Mouse (Mus musculus) neural tube, embryonic 12.5 days (tissue): ENCODE results near the gene Aff4. TPM values are rescaled to one million over a fixed set of nuclear protein-coding genes. Genes with fewer than 3 reads are reported as not detected.

Experiments used
- ATAC-seq: fragments of 200-750 bp; cut with Nextera tagmentation; 2 replicates; pipeline ENCODE4 v1.8.0; 2017; ENCODE audit warnings: low read depth, mild to moderate bottlenecking, moderate TSS enrichment, moderate library complexity; ENCODE audit not compliant: low FRiP score
- H3K27ac ChIP-seq: fragments of 300-500 bp; sonication (generic); 2 replicates; pipeline ENCODE4 v1.5.1; 2016
- H3K27me3 ChIP-seq: fragments of 300-500 bp; sonication (generic); replicated peaks from 2 replicates; pipeline ENCODE4 v1.6.1; 2016; ENCODE audit warnings: mild to moderate bottlenecking
- H3K36me3 ChIP-seq: fragments of 300-500 bp; sonication (generic); 2 replicates; pipeline ENCODE4 v1.6.1; 2016; ENCODE audit warnings: mild to moderate bottlenecking
- H3K4me1 ChIP-seq: fragments of 300-500 bp; sonication (generic); 2 replicates; pipeline ENCODE4 v1.6.1; 2016
- H3K4me2 ChIP-seq: fragments of 300-500 bp; sonication (generic); replicated peaks from 2 replicates; pipeline ENCODE4 v1.6.1; 2016; ENCODE audit warnings: mild to moderate bottlenecking
- H3K4me3 ChIP-seq: fragments of 300-500 bp; sonication (generic); 2 replicates; pipeline ENCODE4 v1.5.1; 2016
- H3K9ac ChIP-seq: fragments of 300-500 bp; sonication (generic); 2 replicates; pipeline ENCODE4 v1.6.1; 2016; ENCODE audit warnings: mild to moderate bottlenecking
- H3K9me3 ChIP-seq: fragments of 300-500 bp; sonication (generic); 2 replicates; pipeline ENCODE4 v1.6.1; 2016; ENCODE audit warnings: mild to moderate bottlenecking
- WGBS: fragments of 180-500 bp; shearing (Covaris S2); methylation state at CpG from one replicate; pipeline ENCODE4 v1.1.7; 2016; 5-methylcytosine and 5-hydroxymethylcytosine counted together
- polyA plus RNA-seq: library from polyadenylated mRNA; unstranded; fragments of >200 nt; fragmentation: Nextera tagmentation; extraction: Ambion mirVana; gene quantifications from 2 replicates; pipeline ENCODE4 v1.2.1, GENCODE M21; 2016

Gene Aff4
- polyA plus RNA-seq, 1 experiment from 2014 or later = 62.7 TPM

DNA sequence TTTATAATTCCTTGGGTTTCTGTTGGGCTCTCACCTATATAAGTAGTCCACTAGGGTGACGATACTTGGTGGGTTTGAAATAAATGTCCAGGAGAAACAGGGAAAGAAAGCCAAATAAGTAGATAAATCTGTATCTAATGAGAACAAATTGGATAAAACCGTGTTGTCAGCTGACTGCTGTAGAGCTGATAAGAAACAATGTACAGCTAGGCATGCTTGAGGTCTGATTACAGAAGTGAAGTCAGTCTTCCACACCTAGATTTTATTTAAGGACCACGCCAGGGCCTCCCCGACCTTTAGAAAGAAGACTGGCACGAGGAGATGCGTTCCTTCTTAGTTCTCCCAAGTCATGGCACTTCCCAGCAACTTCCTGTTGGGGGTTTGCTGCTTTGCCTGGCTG lies 82.4 kb downstream of the Aff4 start:
- Histone ChIP-seq H3K9ac (no peak overlapping the region), H3K36me3 (peaks cover 10% of the 10 kb centered on the region), H3K4me3 (no peak overlapping the region), H3K27ac (no peak overlapping the region), H3K4me2 (no peak overlapping the region), H3K4me1 (peaks cover 8% of the 10 kb centered on the region), H3K9me3 (no peaks in the 10 kb centered on the region), H3K27me3 (no peaks in the 10 kb centered on the region)
- ATAC-seq = no peak
- WGBS = 74% methylated on average over 6 of the region's 6 CpGs

DNA sequence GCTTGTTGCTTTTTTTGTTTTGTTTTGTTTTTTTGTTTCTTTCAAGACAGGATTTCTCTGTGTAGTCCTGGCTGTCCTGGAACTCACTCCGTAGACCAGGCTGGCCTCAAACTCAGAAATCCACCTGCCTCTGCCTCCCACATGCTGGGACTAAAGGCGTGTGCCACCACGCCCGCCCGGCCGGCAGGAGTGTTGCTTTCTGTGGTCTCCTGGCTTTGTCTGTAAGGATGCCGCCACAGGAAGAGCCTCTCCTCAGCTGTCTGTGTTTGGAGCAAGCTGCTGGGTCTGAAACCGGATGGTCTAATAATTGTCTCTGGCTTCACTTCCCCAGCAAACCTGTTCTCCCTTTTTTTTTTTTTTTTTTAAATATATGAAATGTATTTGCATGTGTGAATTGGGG lies 84.9 kb downstream of the Aff4 start:
- H3K9me3 ChIP-seq = no peaks in the 10 kb centered on the region
- WGBS = 85% methylated on average over 8 of the region's 8 CpGs
- H3K9ac ChIP-seq = no peak overlapping the region
- no peaks in the 10 kb centered on the region for H3K36me3 ChIP-seq
- H3K27me3 ChIP-seq = no peaks in the 10 kb centered on the region
- no peaks in the 10 kb centered on the region; the same call in 1 of the 2 replicates for H3K4me1 ChIP-seq
- no peak overlapping the region for H3K4me2 ChIP-seq
- no peak overlapping the region for H3K4me3 ChIP-seq
- ATAC-seq = no peak
- no peak overlapping the region for H3K27ac ChIP-seq

DNA sequence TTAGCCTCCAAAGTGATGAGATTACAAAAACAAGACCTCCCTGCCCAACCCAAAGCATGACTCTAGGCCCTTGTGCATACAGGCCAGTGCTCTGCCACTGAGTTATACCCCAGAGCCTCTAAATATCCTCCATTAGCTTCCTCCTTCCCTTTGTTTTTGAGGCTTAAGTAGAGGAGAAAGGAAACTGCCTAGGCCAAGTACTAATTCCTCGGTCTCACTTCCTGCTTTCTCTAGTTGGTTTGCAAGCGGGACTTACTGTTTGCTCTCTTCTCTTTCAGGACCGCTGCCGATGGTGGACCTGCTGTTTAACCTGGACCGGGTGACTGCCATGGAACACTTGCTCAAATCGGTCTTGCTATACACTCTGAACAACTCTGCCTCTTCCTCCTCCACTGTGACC lies 85.7 kb downstream of the Aff4 start:
- ATAC-seq = no peak
- no peaks in the 10 kb centered on the region; the same call in 1 of the 2 replicates for H3K4me1 ChIP-seq

DNA sequence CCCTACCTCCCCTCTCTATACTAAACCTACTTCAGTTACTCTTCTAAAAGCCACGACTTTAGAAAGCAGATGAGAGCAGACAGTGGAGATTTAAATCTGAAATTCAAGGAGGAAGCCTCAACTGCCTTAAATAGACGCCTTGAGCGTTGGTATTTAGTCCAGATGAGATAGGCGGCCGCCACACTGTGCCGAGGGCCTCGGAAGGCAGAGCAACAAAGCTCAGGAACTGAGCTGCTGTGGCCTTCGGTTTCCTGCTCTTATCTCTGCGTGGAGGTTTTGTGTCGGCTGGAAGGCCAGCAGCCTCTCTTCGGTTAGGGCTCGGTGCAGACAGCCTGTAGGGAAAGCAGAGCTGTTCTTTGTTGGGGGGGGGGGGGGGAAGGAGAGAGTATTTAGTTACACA lies 91.3 kb downstream of the Aff4 start:
- Histone ChIP-seq H3K27ac (no peak overlapping the region), H3K4me1 (no peaks in the 10 kb centered on the region), H3K27me3 (no peaks in the 10 kb centered on the region), H3K9me3 (no peaks in the 10 kb centered on the region), H3K9ac (no peak overlapping the region), H3K4me2 (no peak overlapping the region), H3K4me3 (no peak overlapping the region), H3K36me3 (no peaks in the 10 kb centered on the region)
- no peak for ATAC-seq
- WGBS = 56% methylated on average over 12 of the region's 12 CpGs

More for the DNA sequence above, 85.7 kb downstream of the Aff4 start:
- no peaks in the 10 kb centered on the region for H3K27me3 ChIP-seq
- no peaks in the 10 kb centered on the region for H3K36me3 ChIP-seq
- 92% methylated on average over 6 of the region's 6 CpGs for WGBS
- no peak overlapping the region for H3K4me2 ChIP-seq
- H3K27ac ChIP-seq = no peak overlapping the region
- H3K4me3 ChIP-seq = no peak overlapping the region
- no peak overlapping the region for H3K9ac ChIP-seq
- no peaks in the 10 kb centered on the region for H3K9me3 ChIP-seq

DNA sequence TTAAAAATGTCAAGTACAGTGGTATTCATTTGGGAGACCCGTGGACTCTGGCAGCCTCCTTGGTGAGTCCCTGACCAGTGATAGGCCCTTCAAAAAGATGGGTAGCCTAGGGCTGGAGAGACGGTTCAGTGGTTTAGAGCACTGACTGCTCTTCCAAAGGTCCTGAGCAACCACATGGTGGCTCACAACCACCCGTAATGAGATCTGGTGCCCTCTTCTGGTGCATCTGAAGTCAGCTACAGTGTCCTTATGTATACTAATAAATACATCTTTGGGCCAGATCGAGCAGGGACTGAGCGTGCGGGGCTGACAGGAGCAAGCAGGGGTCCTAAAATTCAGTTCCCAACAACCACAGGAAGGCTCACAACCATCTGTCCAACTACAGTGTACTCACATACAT lies 93.2 kb downstream of the Aff4 start:
- no peak for ATAC-seq
- Histone ChIP-seq H3K27ac (no peak overlapping the region), H3K36me3 (no peaks in the 10 kb centered on the region), H3K4me1 (no peaks in the 10 kb centered on the region), H3K4me3 (no peak overlapping the region), H3K9me3 (no peaks in the 10 kb centered on the region), H3K9ac (no peak overlapping the region), H3K27me3 (no peaks in the 10 kb centered on the region), H3K4me2 (no peak overlapping the region)
- 43% methylated on average over 6 of the region's 6 CpGs for WGBS

DNA sequence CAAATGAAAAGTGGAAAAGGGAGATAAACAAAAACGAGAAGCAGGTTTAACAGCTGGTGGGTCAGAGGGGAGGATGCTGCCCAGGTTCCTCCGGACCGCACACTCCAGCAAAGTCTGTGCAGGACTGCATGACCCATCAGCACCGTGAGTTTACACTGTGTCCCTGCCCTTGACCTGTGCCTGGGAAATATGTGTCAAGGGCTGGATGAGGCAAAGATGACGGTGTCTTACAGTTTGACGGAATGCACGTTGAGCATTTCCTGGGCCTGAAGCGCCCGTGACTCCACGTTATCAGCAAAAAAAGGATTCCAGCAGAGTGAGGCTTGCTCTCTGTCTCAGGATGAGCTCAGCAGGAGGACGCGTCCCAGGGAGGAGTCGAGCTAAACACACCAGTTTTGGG lies 94.9 kb downstream of the Aff4 start:
- 71% methylated on average over 13 of the region's 13 CpGs for WGBS

DNA sequence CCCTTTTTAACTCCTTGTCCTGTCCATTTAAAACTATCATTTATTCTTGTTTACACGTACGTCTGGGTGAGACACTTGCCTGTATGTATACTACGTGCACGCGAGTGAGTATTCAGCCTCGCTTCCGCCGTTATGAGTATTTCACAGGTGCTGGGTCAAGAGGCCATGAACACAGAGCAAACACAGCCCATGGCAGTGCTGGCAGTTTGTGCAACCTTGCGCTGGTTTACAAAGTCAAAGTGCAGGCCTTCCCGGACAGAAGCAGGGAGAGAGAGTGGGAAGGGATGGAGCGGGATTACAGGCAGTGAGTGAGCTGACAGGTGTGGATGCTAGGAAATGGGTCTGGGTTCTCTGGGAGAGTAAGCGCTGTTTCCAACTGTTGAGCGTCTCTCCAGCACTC lies 95.5 kb downstream of the Aff4 start:
- WGBS = 91% methylated on average over 13 of the region's 13 CpGs
- Histone ChIP-seq H3K9me3 (no peaks in the 10 kb centered on the region), H3K4me2 (no peak overlapping the region), H3K4me1 (no peaks in the 10 kb centered on the region), H3K9ac (no peak overlapping the region), H3K27ac (no peak overlapping the region), H3K36me3 (no peaks in the 10 kb centered on the region), H3K27me3 (no peaks in the 10 kb centered on the region), H3K4me3 (no peak overlapping the region)
- no peak for ATAC-seq

More for the DNA sequence above, 94.9 kb downstream of the Aff4 start:
- Histone ChIP-seq H3K4me1 (no peaks in the 10 kb centered on the region), H3K4me2 (no peak overlapping the region), H3K9me3 (no peaks in the 10 kb centered on the region), H3K9ac (no peak overlapping the region), H3K4me3 (no peak overlapping the region), H3K36me3 (no peaks in the 10 kb centered on the region), H3K27me3 (no peaks in the 10 kb centered on the region), H3K27ac (no peak overlapping the region)
- no peak for ATAC-seq

DNA sequence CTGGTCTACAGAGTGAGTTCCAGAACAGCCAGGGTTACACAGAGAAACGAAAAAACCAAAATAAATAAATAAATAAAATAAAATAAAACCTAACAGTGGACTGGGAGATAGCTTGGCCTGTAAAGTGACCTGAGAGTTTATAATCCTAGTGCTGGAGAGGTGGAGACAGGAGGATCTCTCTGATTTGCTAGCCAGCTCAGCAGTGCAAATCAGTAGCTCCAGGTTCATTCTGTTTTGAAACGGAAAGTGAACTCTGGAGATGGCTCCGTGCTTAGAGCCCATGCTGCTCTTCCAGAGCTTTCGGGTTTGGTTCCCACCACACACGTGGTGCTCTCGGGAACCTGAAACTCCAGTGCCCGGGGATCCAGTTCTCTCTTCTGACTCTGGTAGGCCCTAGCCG lies 97.4 kb downstream of the Aff4 start:
- no peak overlapping the region for H3K27ac ChIP-seq
- H3K4me2 ChIP-seq = no peak overlapping the region
- 86% methylated on average over 8 of the region's 8 CpGs for WGBS
- no peaks in the 10 kb centered on the region for H3K36me3 ChIP-seq
- no peak for ATAC-seq
- no peaks in the 10 kb centered on the region for H3K9me3 ChIP-seq
- no peaks in the 10 kb centered on the region for H3K4me1 ChIP-seq
- H3K27me3 ChIP-seq = no peaks in the 10 kb centered on the region
- no peak overlapping the region for H3K4me3 ChIP-seq
- no peak overlapping the region for H3K9ac ChIP-seq

DNA sequence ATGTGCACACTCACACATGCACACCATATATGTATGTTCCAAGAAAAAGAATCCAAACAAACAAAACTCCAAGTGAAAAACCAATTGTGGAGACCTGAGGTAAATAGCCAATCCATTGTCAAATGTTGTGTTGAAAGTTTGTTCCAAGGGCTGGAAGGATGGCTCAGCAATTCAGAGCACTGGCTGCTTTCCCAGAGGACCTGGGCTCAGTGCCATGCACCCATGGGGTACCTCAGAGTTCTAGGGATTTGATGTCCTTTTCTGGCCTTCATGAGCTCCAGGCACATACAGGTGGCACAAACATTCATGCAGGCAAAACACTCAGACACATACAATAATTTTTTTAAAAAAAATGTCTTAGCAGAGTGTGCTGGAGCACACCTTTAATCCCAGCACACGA lies 97.9 kb downstream of the Aff4 start:
- Histone ChIP-seq H3K4me1 (no peaks in the 10 kb centered on the region), H3K36me3 (no peaks in the 10 kb centered on the region), H3K27ac (no peak overlapping the region), H3K9ac (no peak overlapping the region), H3K27me3 (no peaks in the 10 kb centered on the region), H3K4me2 (no peak overlapping the region), H3K4me3 (no peak overlapping the region), H3K9me3 (no peaks in the 10 kb centered on the region)
- no peak for ATAC-seq
- WGBS = 84% methylated on average over 1 of the region's 1 CpGs

DNA sequence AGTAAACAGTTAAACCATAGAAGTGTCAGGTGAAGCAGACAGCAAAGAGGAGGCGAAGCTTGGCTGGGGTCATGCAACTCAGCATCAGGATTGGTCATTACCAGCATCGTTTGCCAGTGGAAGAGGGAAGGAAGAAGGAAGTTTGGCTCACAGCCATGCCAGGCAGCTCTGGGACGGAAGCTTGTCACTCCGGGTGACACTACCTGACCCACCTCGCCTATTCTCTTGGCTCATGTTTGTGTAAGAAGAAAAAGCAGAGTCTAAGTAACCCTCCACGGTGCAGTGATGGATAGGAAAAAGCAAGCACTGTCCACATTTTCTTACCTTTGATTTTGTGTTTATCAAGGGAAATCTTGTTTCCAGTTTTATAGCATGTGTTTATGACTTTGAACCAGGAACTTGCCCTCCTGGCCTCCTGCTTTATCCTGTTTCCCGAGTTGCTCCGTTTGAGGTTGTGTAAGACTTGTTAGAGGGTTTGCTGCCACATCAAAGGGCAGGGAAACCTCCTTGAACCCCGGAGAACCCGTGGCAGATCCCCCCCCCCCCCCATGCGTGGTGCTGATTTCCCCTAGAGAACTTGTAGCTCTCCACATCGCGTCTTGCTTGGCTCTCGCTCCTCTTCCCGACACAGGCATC lies 99.6 kb downstream of the Aff4 start:
- H3K27me3 ChIP-seq = 0 out of 2 replicates have a peak, but pooled peaks cover 5% of the 10 kb centered on the region
- no peak overlapping the region for H3K4me3 ChIP-seq
- no peak overlapping the region for H3K4me2 ChIP-seq
- no peak overlapping the region for H3K9ac ChIP-seq
- no peaks in the 10 kb centered on the region for H3K9me3 ChIP-seq
- H3K27ac ChIP-seq = no peak overlapping the region
- H3K4me1 ChIP-seq = no peaks in the 10 kb centered on the region
- no peaks in the 10 kb centered on the region for H3K36me3 ChIP-seq
- 61% methylated on average over 15 of the region's 15 CpGs for WGBS
- no peak for ATAC-seq

DNA sequence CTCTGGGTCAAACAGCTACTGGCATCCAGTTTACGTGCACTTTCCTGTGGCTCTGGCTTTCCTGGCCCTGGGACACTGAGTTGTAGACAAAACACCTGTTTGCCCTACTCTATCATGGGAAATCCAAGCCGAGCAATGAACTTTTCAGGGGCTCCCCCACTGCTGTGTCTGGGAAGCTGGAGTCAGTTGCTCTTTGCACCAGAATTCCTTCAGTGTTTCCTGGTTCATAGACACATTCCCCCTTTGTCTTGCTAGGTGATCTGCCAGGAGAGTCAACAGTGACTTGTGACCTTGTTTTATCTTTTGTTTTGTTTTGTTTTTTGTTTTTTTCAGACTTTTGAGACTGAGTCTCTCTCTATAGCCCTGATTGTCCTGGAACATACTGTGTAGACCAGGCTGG lies 100.7 kb downstream of the Aff4 start:
- 74% methylated on average over 2 of the region's 2 CpGs for whole genome bisulfite sequencing
- peaks cover 13% of the 10 kb centered on the region for H3K27me3 ChIP-seq
- H3K9ac ChIP-seq = no peak overlapping the region
- H3K9me3 ChIP-seq = no peaks in the 10 kb centered on the region
- H3K36me3 ChIP-seq = no peaks in the 10 kb centered on the region
- no peak overlapping the region for H3K4me3 ChIP-seq
- no peaks in the 10 kb centered on the region for H3K4me1 ChIP-seq
- H3K27ac ChIP-seq = no peak overlapping the region
- no peak for ATAC-seq
- no peak overlapping the region for H3K4me2 ChIP-seq

DNA sequence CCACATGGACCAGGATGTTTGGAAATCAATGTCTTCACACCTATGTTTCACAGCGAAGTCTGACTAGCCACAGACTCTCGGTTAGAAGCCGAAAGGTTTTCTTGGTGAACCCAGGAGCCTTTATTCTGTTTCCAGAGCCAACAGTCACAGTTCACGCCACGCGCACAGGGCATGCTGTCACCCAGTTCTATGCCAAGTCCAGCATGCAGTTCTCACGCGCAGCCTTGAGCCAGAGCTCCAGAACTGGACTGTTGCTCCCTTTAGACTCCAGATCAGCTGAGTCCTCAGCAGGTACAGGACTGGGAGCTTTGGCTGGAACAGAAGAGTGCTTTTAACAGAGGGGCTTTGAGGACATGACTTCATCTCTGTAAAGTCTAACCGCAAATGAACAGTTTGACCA lies 101.8 kb downstream of the Aff4 start:
- Histone ChIP-seq H3K9ac (no peak overlapping the region), H3K4me2 (no peak overlapping the region), H3K4me3 (no peak overlapping the region), H3K36me3 (no peaks in the 10 kb centered on the region), H3K27ac (no peak overlapping the region), H3K27me3 (peaks cover 22% of the 10 kb centered on the region), H3K9me3 (no peaks in the 10 kb centered on the region), H3K4me1 (peaks cover 7% of the 10 kb centered on the region)
- ATAC-seq = no peak
- WGBS = 97% methylated on average over 9 of the region's 9 CpGs

DNA sequence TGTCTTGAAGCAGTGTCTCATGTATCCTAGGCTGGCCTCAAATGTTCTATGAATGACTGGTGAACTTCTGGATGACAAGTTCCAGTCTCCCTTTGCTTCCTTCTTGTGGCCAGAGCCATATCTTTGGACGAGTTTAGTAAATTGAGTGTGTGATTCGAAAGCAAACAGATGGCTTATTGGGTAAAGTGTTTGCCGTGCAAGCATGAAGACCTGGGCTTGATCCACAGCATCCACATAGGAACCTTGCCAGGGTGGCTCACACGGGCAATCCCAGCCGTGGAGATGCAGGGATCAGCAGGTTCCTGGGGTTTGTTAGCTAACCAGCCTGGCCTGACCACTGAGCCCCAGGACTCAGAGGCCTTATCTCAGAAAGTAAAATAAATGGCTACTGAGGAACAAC lies 102.4 kb downstream of the Aff4 start:
- Histone ChIP-seq H3K4me1 (peaks cover 7% of the 10 kb centered on the region), H3K27ac (no peak overlapping the region), H3K4me3 (no peak overlapping the region), H3K4me2 (no peak overlapping the region), H3K27me3 (peaks cover 28% of the 10 kb centered on the region), H3K9ac (no peak overlapping the region), H3K36me3 (no peaks in the 10 kb centered on the region), H3K9me3 (no peaks in the 10 kb centered on the region)
- 86% methylated on average over 5 of the region's 5 CpGs for WGBS
- no peak for ATAC-seq
